Mouse (Mus musculus) frontal cortex, adult 2 months (tissue): ENCODE results near the gene Kdm5d. TPM values are rescaled to one million over a fixed set of nuclear protein-coding genes. Genes with fewer than 3 reads are reported as not detected.

ENCODE experiments used
- DNase-seq, 2 experiments: peaks; one replicate each; pipeline ENCODE4 v3.0.0; 2022; ENCODE audit warnings: low spot score in 1 of 2; ENCODE audit errors: extremely low spot score in 1 of 2
- polyA plus RNA-seq: library from polyadenylated mRNA; depleted of rRNA; stranded (reverse); fragments of >200 nt; gene quantifications from 2 replicates; pipeline ENCODE4 v1.2.3, GENCODE M21; 2012; rRNA removed

Gene Kdm5d
- polyA plus RNA-seq: 21.4 TPM in 1 of 2 replicates, not detected in the other

DNA sequence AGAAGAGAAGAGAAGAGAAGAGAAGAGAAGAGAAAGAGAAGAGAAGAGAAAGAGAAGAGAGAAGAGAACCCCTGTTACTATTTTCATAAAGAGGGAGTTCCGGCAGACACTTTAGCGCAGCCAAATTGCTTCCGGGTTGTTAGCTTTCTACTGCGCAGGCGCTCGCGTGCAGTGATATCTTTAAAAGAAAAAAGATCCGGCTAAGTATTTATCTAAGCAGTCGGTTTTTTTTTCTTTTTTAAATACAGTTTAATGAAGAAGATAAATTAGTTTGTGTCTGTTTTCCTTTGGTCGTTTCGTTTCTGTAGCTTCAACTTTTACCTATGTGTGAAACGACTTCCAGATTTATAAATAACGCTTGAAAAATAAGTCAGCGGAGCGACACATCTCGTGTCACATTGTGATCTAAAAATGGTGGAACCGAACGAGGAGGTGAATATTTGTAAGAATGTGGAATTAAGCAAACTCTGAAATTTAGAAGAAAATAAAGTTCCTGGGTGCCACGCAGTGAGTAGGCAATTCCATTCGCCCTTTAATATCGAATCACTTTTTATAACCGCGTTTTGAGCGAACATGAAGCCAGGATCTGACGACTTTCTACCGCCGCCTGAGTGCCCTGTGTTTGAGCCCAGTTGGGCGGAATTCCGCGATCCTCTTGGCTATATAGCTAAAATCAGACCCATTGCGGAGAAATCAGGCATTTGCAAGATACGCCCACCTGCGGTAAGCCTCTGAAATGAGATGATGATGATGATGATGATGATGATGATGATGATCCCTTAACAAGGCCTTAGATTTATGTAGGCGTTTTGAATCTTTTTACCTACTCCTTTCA lies at the start of gene Kdm5d:
TSS of gene Kdm5d (plus strand) at position 396 of the 835 bp plus-strand sequence.
- peak in 1 of 2 experiments; percentile 1 for DNase-seq

DNA sequence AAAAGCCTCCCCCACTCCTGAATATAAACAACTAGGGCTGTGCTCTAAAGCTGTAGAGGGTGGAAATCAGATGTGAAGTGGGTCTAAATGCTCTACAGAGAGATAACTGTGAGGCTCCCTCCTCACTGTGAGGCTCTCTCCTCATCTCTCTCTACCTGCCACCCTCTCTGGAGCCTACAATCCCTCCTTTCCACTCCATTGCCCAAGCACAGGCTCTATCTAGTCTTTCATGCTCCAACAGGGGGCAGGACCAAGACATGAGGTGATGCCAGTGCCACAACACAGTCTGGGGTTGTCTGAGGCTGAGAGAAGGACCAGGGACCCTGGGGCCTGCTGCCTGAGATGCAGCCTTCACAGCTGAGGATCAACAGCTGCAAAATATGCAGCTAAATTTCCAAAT lies 25.2 kb upstream of the Kdm5d start:
- no peak for DNase-seq

GRCm38 (mm10) chrY:872855-873549 lies 24.6 kb upstream of the Kdm5d start:
- DNase-seq: peak in 1 of 2 experiments; percentile 0

Other genes with a start within 250 kb of the Kdm5d start
- not detected in 2 replicates for gene Zfy1, start 100.4 kb upstream of the Kdm5d start, polyA plus RNA-seq
- 1.6 TPM in 1 of 2 replicates, not detected in the other for gene Uba1y, start 79.1 kb upstream of the Kdm5d start, polyA plus RNA-seq
- gene Eif2s3y, start 112.8 kb downstream of the Kdm5d start, polyA plus RNA-seq: 0.11 and 104 TPM in 2 replicates